Comparison of ENCODE assay signal across 13 mouse cellular contexts in the genomic region with DNA sequence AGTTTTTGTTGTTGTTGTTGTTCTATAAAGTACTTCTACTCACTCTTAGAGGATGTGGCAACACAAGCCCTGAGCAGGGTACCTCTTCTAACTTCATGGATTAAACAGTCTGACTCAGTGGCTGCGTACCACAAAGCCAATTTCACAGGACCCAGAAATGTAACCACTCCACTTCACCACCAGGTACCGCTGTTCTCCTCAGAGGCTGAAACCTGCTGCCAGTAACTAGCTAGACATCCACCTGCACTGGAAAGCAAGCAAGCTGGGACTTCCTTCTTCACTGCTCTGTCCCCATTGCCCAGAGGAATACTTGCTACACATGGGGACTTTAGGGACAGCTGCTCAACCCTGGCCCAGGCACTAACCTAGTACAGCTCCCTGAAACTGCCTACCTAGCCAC. TPM values are rescaled to one million over a fixed set of nuclear protein-coding genes. Genes with fewer than 3 reads are reported as not detected.
DNase-seq lines count a peak whose midpoint lies in the region; ATAC-seq and TF ChIP-seq lines count a peak whose summit lies in the region.
"Had no signal": no experiment of that assay in that cellular context is flagged by ENCODE, and none has a peak within 500 bp of the region (broad histone marks: within the 10 kb centered on the region; RNA-seq: fewer than 3 reads in every experiment).

No protein-coding gene starts in this region.

- H3K27me3 ChIP-seq in forebrain, postnatal 0 days (ENCODE audit: insufficient read depth, low read length) = no peaks in the 10 kb centered on the region
- H3K27me3 ChIP-seq in forebrain, embryonic 14.5 days (replicated peaks; ENCODE audit: control insufficient read depth, insufficient read depth, low read length) = no peaks in the 10 kb centered on the region
- no peaks in the 10 kb centered on the region for H3K27me3 ChIP-seq in midbrain, postnatal 0 days (ENCODE audit: insufficient read depth, low read length)
- H3K27me3 ChIP-seq in midbrain, embryonic 16.5 days (ENCODE audit: control insufficient read depth, insufficient read depth, low read depth, low read length) = no peaks in the 10 kb centered on the region
- H3K27me3 ChIP-seq: heart, embryonic 12.5 days; limb, embryonic 13.5 days had no signal

- no peaks in the 10 kb centered on the region for H3K9me3 ChIP-seq in forebrain, postnatal 0 days (ENCODE audit: low read length)
- no peaks in the 10 kb centered on the region for H3K9me3 ChIP-seq in forebrain, embryonic 14.5 days (replicated peaks; ENCODE audit: control insufficient read depth, low read length)
- no peaks in the 10 kb centered on the region for H3K9me3 ChIP-seq in midbrain, postnatal 0 days (ENCODE audit: low read length)
- H3K9me3 ChIP-seq in midbrain, embryonic 16.5 days (replicated peaks; ENCODE audit: control insufficient read depth, low read length, poor library complexity, severe bottlenecking) = no peaks in the 10 kb centered on the region
- H3K9me3 ChIP-seq: heart, embryonic 12.5 days; limb, embryonic 13.5 days; midbrain, embryonic 10.5 days had no signal

- H3K36me3 ChIP-seq in forebrain, postnatal 0 days (ENCODE audit: insufficient read depth) = 0 out of 2 replicates have a peak, but pooled peaks cover 2% of the 10 kb centered on the region
- no peaks in the 10 kb centered on the region for H3K36me3 ChIP-seq in forebrain, embryonic 14.5 days (ENCODE audit: control insufficient read depth, insufficient read depth, low read length)
- H3K36me3 ChIP-seq in midbrain, postnatal 0 days (ENCODE audit: insufficient read depth, low read length) = no peaks in the 10 kb centered on the region
- H3K36me3 ChIP-seq in midbrain, embryonic 16.5 days (ENCODE audit: control insufficient read depth, insufficient read depth, low read length) = no peaks in the 10 kb centered on the region
- H3K36me3 ChIP-seq: heart, embryonic 12.5 days; limb, embryonic 13.5 days; midbrain, embryonic 10.5 days had no signal

- H3K4me3 ChIP-seq in forebrain, postnatal 0 days (ENCODE audit: low read depth, low read length) = no peak overlapping the region
- no peak overlapping the region for H3K4me3 ChIP-seq in forebrain, embryonic 14.5 days (ENCODE audit: low read depth, low read length)
- no peak overlapping the region for H3K4me3 ChIP-seq in midbrain, postnatal 0 days (ENCODE audit: low read depth, low read length)
- no peak overlapping the region for H3K4me3 ChIP-seq in midbrain, embryonic 16.5 days (ENCODE audit: low read depth, low read length)
- H3K4me3 ChIP-seq: heart, embryonic 12.5 days; limb, embryonic 13.5 days; midbrain, embryonic 10.5 days had no signal

- ATAC-seq in forebrain, postnatal 0 days = no peak
- ATAC-seq in forebrain, embryonic 14.5 days = no peak
- ATAC-seq in midbrain, postnatal 0 days (ENCODE audit: low FRiP score) = no peak
- ATAC-seq in midbrain, embryonic 16.5 days = no peak
- peak; percentile 18; the same call in 1 of the 2 replicates for ATAC-seq in megakaryocyte, adult 5-6 weeks (ENCODE audit: poor library complexity, severe bottlenecking)

- no peak overlapping the region for H3K9ac ChIP-seq in forebrain, postnatal 0 days
- H3K9ac ChIP-seq in forebrain, embryonic 14.5 days (ENCODE audit: low read length) = no peak overlapping the region
- H3K9ac ChIP-seq in midbrain, postnatal 0 days (replicated peaks; ENCODE audit: low read length, poor library complexity, severe bottlenecking) = no peak overlapping the region
- no peak overlapping the region for H3K9ac ChIP-seq in midbrain, embryonic 16.5 days (ENCODE audit: low read depth, low read length)
- H3K9ac ChIP-seq: heart, embryonic 12.5 days; limb, embryonic 13.5 days had no signal

- peak; percentile 54 for TF ChIP-seq CTCF in forebrain, postnatal 0 days (IDR thresholded peaks at IDR 0.05; ENCODE audit: low read depth)
- TF ChIP-seq CTCF in midbrain, postnatal 0 days (IDR thresholded peaks at IDR 0.05) = peak; percentile 53

- H3K4me2 ChIP-seq in forebrain, postnatal 0 days (ENCODE audit: low read depth) = no peak overlapping the region
- no peak overlapping the region for H3K4me2 ChIP-seq in forebrain, embryonic 14.5 days (ENCODE audit: low read length)
- H3K4me2 ChIP-seq in midbrain, postnatal 0 days (ENCODE audit: low read depth, low read length, poor library complexity, severe bottlenecking) = no peak overlapping the region
- H3K4me2 ChIP-seq in midbrain, embryonic 16.5 days (ENCODE audit: low read length) = no peak overlapping the region
- H3K4me2 ChIP-seq: heart, embryonic 12.5 days; limb, embryonic 13.5 days had no signal

- 56% methylated on average over 2 of the region's 2 CpGs for WGBS in forebrain, postnatal 0 days
- 68% methylated on average over 2 of the region's 2 CpGs for WGBS in forebrain, embryonic 14.5 days
- WGBS in midbrain, postnatal 0 days = 68% methylated on average over 2 of the region's 2 CpGs
- 57% methylated on average over 2 of the region's 2 CpGs for WGBS in midbrain, embryonic 16.5 days

- H3K4me1 ChIP-seq in forebrain, postnatal 0 days (ENCODE audit: insufficient read depth) = no peaks in the 10 kb centered on the region
- no peaks in the 10 kb centered on the region for H3K4me1 ChIP-seq in forebrain, embryonic 14.5 days (ENCODE audit: control insufficient read depth, insufficient read depth, low read length)
- no peaks in the 10 kb centered on the region for H3K4me1 ChIP-seq in midbrain, postnatal 0 days (ENCODE audit: insufficient read depth, low read length)
- no peaks in the 10 kb centered on the region; the same call in 1 of the 2 replicates for H3K4me1 ChIP-seq in midbrain, embryonic 16.5 days (ENCODE audit: control insufficient read depth, insufficient read depth, low read length)

- no peak overlapping the region for H3K27ac ChIP-seq in forebrain, postnatal 0 days (ENCODE audit: low read depth, low read length)
- H3K27ac ChIP-seq in forebrain, embryonic 14.5 days (ENCODE audit: low read depth, low read length) = no peak overlapping the region
- no peak overlapping the region for H3K27ac ChIP-seq in midbrain, postnatal 0 days (ENCODE audit: low read depth, low read length)
- no peak overlapping the region for H3K27ac ChIP-seq in midbrain, embryonic 16.5 days (ENCODE audit: low read length)
- H3K27ac ChIP-seq: limb, embryonic 13.5 days; midbrain, embryonic 10.5 days had no signal

- no peak for DNase-seq in forebrain, postnatal 0 days
- no peak for DNase-seq in forebrain, embryonic 14.5 days (ENCODE audit: low spot score)
- no peak for DNase-seq in midbrain, postnatal 0 days (ENCODE audit: low spot score)
- peak; percentile 31 for DNase-seq in T-cell, adult 2 months (ENCODE audit: low spot score)
- DNase-seq in adrenal gland, postnatal 10 days = no peak
- no peak for DNase-seq in frontal cortex, postnatal 36 days (ENCODE audit: low spot score in 2 of 2)
- DNase-seq: kidney, postnatal 4 days; retina, postnatal 1 day had no signal

RNA-seq across cellular contexts. Expression of a gene that starts 58.1 kb away (rescaled TPM):
- 49.2 and 55.5 TPM in 2 replicates for total RNA-seq in forebrain, postnatal 0 days (2014; rRNA removed)
- polyA plus RNA-seq in forebrain, postnatal 0 days (2015; fragmentation: Nextera tagmentation; extraction: Ambion mirVana) = 15.3 and 21.6 TPM in 2 replicates
- polyA plus RNA-seq in forebrain, embryonic 14.5 days (2014; fragmentation: Nextera tagmentation; extraction: Ambion mirVana) = 16.5 and 22.7 TPM in 2 replicates
- total RNA-seq in midbrain, postnatal 0 days (2014; rRNA removed) = 63.0 and 71.1 TPM in 2 replicates
- 24.6 and 28.0 TPM in 2 replicates for polyA plus RNA-seq in midbrain, postnatal 0 days (2015; fragmentation: Nextera tagmentation; extraction: Ambion mirVana)
- 32.3 and 34.1 TPM in 2 replicates for polyA plus RNA-seq in midbrain, embryonic 16.5 days (2015; fragmentation: Nextera tagmentation; extraction: Ambion mirVana)
- total RNA-seq in megakaryocyte, adult 5-6 weeks (2015) = 4.7 and 5.1 TPM in 2 replicates
- total RNA-seq in megakaryocyte, adult 5-6 weeks (2017) = 6.7 and 6.9 TPM in 2 replicates
- total RNA-seq in adrenal gland, postnatal 10 days (2021) = 10 to 100 TPM; 20.6 to 23.4 TPM
